Mouse (Mus musculus) CD4-positive, CD25-positive, alpha-beta regulatory T cell, adult 2 months (primary cell): ENCODE results near the gene Fbxo17.
"Not testable (repeated sequence)": the region's sequence is repeated elsewhere in the genome, so short reads cannot be mapped to it uniquely, and the experiment has no call there.

Experiments
- DNase-seq: peaks from one replicate; pipeline ENCODE4 v3.0.0-alpha.2; 2012; ENCODE audit warnings: low read depth, low spot score

The Fbxo17 gene

GRCm38 (mm10) chr7:28716590-28717281 is at the start of gene Fbxo17:
Fbxo17 (plus strand) TSS chr7:28716804.
- DNase-seq: peak; percentile 75

GRCm38 (mm10) chr7:28671172-28671571 is 45.4 kb upstream of the Fbxo17 start:
- DNase-seq: peak; percentile 72

DNA sequence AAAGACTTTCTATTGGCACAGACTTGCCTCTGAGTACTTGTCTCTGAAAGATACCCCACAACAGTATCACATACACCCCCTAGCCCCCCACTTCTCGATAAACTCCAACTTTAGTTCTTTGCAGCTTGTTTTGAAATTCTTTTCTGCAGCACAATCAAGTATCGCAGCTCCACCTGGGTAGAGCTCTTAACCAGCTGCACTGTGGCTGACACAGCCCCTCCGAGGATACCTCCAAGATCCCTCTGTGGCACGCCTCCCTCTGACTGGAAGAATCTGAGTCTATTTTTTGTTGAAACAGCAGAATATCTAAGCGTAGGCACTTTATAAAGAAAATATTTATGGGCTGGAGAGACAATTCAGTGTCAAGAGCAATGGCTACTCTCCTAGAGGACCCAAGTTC is 44.3 kb upstream of the Fbxo17 start:
- DNase-seq: no peak

GRCm38 (mm10) chr7:28672786-28673185 is 43.8 kb upstream of the Fbxo17 start:
- not testable (repeated sequence) for DNase-seq

DNA sequence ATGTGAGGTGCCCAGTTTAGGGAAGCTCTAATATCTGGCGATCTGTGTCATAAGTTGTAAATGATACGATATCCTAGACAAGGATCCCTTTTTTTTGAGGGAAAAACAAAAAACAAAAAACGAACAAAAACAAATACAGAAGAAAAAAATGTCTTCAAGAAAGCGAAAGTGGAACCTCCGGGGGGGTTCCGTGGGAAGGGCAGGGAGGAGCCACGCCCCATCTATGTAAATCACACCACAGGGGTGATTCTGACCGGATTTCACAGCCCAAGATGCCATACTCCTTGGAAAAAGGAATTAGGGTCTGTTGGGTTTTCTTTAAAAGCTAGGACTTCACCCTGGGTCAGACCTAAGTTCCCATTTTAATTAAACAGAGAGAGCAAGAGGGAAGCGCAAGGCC is 41.6 kb upstream of the Fbxo17 start:
- DNase-seq: peak; percentile 33

DNA sequence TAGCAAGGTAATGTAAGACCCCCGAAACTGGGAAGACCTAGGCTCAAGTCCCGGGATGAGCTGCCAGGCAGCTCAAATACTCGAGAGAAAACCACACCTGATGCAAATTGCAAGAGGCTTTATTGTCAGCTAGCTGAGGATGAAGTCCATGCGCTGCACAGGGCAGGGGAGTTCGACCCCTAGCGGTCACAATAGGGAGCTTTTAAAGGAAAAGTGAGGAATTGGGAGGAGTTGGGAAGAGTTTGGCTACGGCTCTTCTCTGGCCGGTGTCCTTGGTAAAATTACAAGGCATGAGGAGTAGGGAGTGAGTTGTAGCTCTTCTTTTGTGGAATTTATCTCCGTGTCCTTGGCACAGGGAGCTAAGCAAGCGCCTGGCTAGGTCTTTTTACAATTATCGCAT is 40.9 kb upstream of the Fbxo17 start:
- DNase-seq: no peak

DNA sequence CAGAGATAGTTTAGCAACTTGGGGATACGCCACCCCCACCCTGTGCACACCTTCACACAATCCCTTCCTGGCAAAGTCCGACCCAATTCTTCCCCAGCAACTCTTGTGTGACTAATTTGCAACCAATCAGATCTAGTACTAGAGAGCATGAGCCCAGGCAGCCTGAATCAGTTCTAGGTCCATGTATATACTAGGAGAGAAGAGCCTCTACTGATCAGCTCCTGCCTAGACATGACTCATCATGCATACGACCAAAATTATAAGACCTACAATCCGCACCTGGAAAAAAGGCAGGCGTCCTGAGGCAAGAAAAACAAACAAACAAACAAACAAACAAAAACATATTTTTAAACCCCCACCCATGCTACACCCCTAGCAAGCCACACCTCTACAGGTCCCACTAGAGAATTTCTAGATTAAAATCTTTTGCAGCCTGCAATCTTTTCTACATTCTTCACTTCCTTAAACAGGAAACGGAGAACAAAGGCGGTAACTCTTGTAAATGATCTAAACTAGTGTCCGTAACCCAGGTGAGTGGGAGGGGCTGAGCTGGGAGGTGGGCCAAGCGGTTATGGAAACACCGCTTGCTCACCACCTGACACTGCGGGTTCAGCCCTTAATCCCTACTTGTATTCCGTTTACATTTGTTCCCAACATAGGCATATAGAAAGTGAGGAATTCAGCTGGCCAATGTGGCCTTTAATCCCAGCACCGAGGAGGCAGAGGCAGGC is 39.6 kb upstream of the Fbxo17 start:
- DNase-seq: peak; percentile 72

- DNase-seq: no peak
These were observed 39.0 kb upstream of the Fbxo17 start for GRCm38 (mm10) chr7:28677624-28678023.

- DNase-seq: no peak
These were observed 25.5 kb upstream of the Fbxo17 start for GRCm38 (mm10) chr7:28691075-28691474.

GRCm38 (mm10) chr7:28692545-28693320 is 23.9 kb upstream of the Fbxo17 start, which contains the start of gene Fbxo27:
Fbxo27 (plus strand) TSS chr7:28692849.
- no peak for DNase-seq

- peak; percentile 91 for DNase-seq
These were observed 23.2 kb upstream of the Fbxo17 start for GRCm38 (mm10) chr7:28693321-28693966.

DNA sequence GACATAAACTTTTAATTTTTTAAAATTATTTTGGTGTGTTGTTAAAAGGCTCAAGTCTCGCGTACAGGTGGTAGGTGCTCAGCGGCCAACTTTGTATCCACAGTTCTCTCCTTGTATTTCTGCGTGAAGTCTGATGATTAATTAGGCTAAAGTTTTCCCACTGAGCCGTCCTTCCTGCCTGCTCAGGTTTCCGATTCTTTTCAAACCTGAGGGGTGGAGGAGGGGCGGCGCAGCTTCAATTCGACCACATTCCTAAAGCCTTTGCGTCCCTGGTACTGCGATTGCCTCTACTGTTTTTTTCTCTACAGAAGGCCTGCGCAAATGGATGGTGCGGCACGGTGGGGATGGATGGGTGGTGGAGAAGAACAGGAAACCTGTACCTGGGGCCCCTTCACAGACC is 22.2 kb upstream of the Fbxo17 start:
- DNase-seq: peak; percentile 33

DNA sequence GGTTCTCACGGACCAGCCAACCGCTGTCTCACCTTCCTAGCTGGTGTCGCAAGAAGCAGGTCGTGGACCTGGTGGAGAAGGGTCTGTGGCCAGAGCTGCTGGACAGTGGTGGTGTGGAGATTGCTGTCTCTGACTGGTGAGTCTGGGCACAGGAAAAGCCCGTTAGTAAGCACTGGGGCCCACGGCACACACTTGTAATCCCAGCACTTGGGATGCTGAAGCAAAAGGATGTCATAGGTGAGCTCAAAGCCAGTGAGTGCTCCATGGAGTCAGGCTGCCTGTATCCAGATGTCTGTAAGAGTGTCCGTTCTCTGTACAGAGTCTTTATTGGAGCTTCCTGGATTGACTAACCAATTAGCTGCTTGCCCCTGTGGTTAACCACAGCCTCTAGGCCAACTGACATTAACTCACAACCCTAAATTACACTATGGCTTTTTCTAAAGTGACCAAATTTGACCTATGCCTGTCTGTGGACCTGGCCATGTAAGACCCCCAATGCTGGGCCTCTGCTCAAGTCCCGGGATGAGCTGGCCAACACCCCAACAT is 21.6 kb upstream of the Fbxo17 start:
- DNase-seq: peak; percentile 15

DNA sequence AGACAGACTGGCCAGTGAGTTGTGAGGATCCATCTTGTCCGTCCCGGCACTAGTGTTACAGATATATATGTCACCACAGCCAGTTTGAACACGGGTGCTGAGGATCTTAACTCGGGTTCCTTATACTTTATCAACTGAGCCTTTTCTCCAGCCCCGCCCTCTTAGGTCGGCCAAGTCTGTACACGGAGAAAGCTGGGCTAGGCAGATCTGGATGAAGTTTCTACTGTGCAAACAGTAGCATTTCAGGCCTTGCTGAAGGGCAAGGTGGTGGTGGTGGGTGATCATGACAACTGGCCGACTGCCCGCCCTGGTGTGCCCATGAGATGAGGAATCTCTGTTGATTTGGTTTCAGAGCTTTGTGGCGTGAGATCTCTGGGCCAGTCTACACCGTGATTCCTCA is 19.3 kb upstream of the Fbxo17 start:
- no peak for DNase-seq

DNA sequence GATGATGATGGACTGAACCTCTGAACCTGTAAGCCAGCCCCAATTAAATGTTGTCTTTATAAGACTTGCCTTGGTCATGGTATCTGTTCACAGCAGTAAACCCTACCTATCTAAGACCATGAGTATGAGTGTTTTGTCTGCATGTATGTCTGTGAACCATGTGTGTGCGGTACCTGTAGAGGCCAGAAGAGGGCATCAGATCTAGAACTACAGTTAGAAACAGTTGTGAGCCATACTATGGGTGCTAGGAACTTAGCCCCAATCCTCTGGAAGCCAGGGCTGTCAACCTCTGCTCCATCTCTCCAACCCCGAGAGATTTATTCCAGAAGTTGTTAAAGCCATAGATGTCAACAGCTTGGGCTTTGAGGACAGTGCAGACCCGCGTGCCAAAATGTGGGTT is 16.3 kb upstream of the Fbxo17 start:
- DNase-seq: no peak

DNA sequence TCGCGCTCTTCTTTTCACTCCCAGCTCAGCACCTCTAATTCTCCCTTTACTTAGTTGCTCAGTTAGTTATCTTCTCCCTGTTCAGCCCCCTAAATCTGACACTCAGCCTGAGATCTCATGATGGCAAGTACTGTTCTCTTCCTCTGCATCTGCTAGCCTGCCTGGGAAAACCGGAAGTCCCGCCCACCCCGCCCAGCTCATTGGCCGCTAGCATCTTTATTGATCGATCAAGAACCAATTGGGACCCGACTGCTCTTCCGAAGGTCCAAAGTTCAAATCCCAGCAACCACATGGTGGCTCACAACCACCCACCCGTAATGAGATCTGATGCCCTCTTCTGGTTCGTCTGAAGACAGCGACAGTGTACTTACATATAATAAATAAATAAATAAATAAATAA is 15.3 kb upstream of the Fbxo17 start:
- not testable (repeated sequence) for DNase-seq

DNA sequence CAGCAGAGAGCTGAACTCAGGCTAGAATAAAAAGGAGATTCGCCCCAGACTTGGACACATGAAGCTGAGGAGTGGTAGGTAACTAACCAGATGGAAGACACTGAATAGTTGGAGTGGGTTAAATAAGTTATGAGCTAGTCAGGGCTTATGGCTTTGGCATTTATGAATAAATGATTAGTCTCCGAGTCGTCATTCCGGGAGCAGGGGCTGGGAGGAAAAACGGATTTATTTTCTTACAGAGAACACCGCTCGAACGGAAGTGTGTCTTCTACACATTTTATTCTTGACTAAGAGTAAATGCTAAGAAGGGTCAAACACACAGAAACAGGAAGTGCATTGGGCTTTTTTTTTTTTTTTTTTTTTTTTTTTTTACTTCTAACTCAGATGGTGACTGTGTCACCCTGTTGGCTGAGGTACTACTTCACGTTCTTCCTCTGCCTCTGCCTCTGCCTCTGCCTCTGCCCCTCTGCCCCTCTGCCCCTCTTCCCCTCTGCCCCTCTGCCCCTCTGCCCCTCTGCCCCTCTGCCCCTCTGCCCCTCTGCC is 13.9 kb upstream of the Fbxo17 start:
- DNase-seq: peak; percentile 46

GRCm38 (mm10) chr7:28709454-28709853 is 7.2 kb upstream of the Fbxo17 start:
- no peak for DNase-seq

- peak; percentile 44 for DNase-seq
These were observed 5.6 kb upstream of the Fbxo17 start for GRCm38 (mm10) chr7:28710962-28711361.

DNA sequence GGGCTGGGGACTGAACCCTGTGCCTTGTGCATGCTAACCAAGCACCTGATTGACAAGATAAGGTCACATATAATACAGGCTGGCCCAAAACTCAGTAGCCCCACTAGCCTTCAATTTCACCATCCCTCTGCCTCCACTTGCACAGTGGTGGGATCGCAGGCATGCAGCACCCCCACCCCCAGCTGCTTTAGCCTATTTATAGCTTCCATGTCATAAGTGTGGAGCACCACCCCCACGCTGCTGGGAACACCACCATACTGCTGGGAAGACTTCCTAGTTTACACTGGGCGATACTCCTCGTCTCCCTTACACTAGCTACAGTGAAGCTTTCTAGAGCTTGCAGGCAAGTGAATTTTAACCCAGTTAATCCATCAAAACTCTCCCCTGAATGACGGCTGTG is 1.9 kb upstream of the Fbxo17 start:
- no peak for DNase-seq

GRCm38 (mm10) chr7:28715598-28715997 is 1.0 kb upstream of the Fbxo17 start:
- peak; percentile 49 for DNase-seq
